Mouse (Mus musculus): Measurements from ENCODE around the gene Nfkbid. TPM values are rescaled to one million over a fixed set of nuclear protein-coding genes. Genes with fewer than 3 reads are reported as not detected.

Gene Nfkbid
- polyA plus RNA-seq, 1 experiment from 2014 or later = 1.3 TPM

GRCm38 (mm10) chr7:30399671-30400070 is 21.9 kb upstream of the Nfkbid start:
- Histone ChIP-seq H3K36me3 (ENCODE audit: control insufficient read depth, insufficient read depth, low read length) (no peaks in the 10 kb centered on the region), H3K4me1 (replicated peaks; ENCODE audit: control insufficient read depth, insufficient read depth, low read length) (no peaks in the 10 kb centered on the region), H3K27ac (ENCODE audit: low read depth, low read length) (no peak overlapping the region), H3K4me3 (ENCODE audit: low read depth, low read length) (no peak overlapping the region), H3K9me3 (ENCODE audit: control insufficient read depth, low read length) (no peaks in the 10 kb centered on the region), H3K4me2 (ENCODE audit: low read depth, low read length, severe bottlenecking) (no peak overlapping the region), H3K27me3 (ENCODE audit: control insufficient read depth, insufficient read depth, low read length) (no peaks in the 10 kb centered on the region), H3K9ac (ENCODE audit: low read length) (no peak overlapping the region)
- ATAC-seq (replicated peaks; ENCODE audit: low FRiP score) (no peak), DNase-seq (ENCODE audit: low spot score) (no peak)
- WGBS = 65% methylated on average over 7 of the region's 7 CpGs

GRCm38 (mm10) chr7:30402343-30402742 is 19.2 kb upstream of the Nfkbid start:
- 73% methylated on average over 4 of the region's 4 CpGs for WGBS
- no peaks in the 10 kb centered on the region for H3K27me3 ChIP-seq (ENCODE audit: control insufficient read depth, insufficient read depth, low read length)
- no peaks in the 10 kb centered on the region for H3K9me3 ChIP-seq (ENCODE audit: control insufficient read depth, low read length)
- no peak overlapping the region for H3K4me2 ChIP-seq (ENCODE audit: low read depth, low read length, severe bottlenecking)
- no peak for ATAC-seq (replicated peaks; ENCODE audit: low FRiP score)
- H3K4me3 ChIP-seq (ENCODE audit: low read depth, low read length) = no peak overlapping the region
- no peaks in the 10 kb centered on the region for H3K36me3 ChIP-seq (ENCODE audit: control insufficient read depth, insufficient read depth, low read length)
- H3K9ac ChIP-seq (ENCODE audit: low read length) = no peak overlapping the region
- H3K27ac ChIP-seq (ENCODE audit: low read depth, low read length) = no peak overlapping the region
- H3K4me1 ChIP-seq (replicated peaks; ENCODE audit: control insufficient read depth, insufficient read depth, low read length) = no peaks in the 10 kb centered on the region
- DNase-seq (ENCODE audit: low spot score) = no peak

- no peaks in the 10 kb centered on the region for H3K27me3 ChIP-seq (ENCODE audit: control insufficient read depth, insufficient read depth, low read length)
- no peak overlapping the region for H3K9ac ChIP-seq (ENCODE audit: low read length)
- DNase-seq (ENCODE audit: low spot score) (no peak), ATAC-seq (replicated peaks; ENCODE audit: low FRiP score) (no peak)
- H3K36me3 ChIP-seq (ENCODE audit: control insufficient read depth, insufficient read depth, low read length) = no peaks in the 10 kb centered on the region
- no peak overlapping the region for H3K4me2 ChIP-seq (ENCODE audit: low read depth, low read length, severe bottlenecking)
- H3K27ac ChIP-seq (ENCODE audit: low read depth, low read length) = no peak overlapping the region
- WGBS = 88% methylated on average over 3 of the region's 3 CpGs
- H3K4me3 ChIP-seq (ENCODE audit: low read depth, low read length) = no peak overlapping the region
- no peaks in the 10 kb centered on the region for H3K9me3 ChIP-seq (ENCODE audit: control insufficient read depth, low read length)
- H3K4me1 ChIP-seq (replicated peaks; ENCODE audit: control insufficient read depth, insufficient read depth, low read length) = no peaks in the 10 kb centered on the region
Observed at GRCm38 (mm10) chr7:30408639-30409038, 12.9 kb upstream of the Nfkbid start.

GRCm38 (mm10) chr7:30409789-30410188 is 11.7 kb upstream of the Nfkbid start:
- H3K27me3 ChIP-seq (ENCODE audit: control insufficient read depth, insufficient read depth, low read length) = no peaks in the 10 kb centered on the region
- H3K4me3 ChIP-seq (ENCODE audit: low read depth, low read length) = no peak overlapping the region
- H3K4me1 ChIP-seq (replicated peaks; ENCODE audit: control insufficient read depth, insufficient read depth, low read length) = no peaks in the 10 kb centered on the region
- WGBS = 85% methylated on average over 2 of the region's 2 CpGs
- DNase-seq (ENCODE audit: low spot score) (no peak), ATAC-seq (replicated peaks; ENCODE audit: low FRiP score) (no peak)
- H3K9me3 ChIP-seq (ENCODE audit: control insufficient read depth, low read length) = no peaks in the 10 kb centered on the region
- H3K9ac ChIP-seq (ENCODE audit: low read length) = no peak overlapping the region
- no peak overlapping the region for H3K4me2 ChIP-seq (ENCODE audit: low read depth, low read length, severe bottlenecking)
- H3K27ac ChIP-seq (ENCODE audit: low read depth, low read length) = no peak overlapping the region
- H3K36me3 ChIP-seq (ENCODE audit: control insufficient read depth, insufficient read depth, low read length) = no peaks in the 10 kb centered on the region

DNA sequence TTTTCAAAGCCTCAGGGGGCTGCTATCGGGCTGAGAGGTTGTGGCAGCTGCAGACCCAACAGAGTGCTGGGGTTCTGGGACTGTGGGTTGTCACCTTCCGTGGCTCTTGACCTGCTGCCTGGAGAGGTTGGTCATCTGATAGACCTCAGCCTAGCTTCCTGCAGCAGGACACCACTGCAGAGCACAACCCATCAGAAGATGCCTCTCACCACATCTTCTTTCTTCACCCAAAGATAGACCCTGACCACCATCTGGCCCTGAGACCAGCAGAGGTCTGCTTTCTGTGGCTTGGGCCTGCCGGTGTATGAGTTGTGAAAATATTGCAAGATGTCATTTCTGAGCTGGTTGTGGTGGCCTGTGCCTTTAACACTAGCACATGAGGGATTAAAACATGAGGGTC is 10.5 kb upstream of the Nfkbid start:
- ATAC-seq (replicated peaks; ENCODE audit: low FRiP score) (no peak), DNase-seq (ENCODE audit: low spot score) (no peak)
- Histone ChIP-seq H3K4me2 (ENCODE audit: low read depth, low read length, severe bottlenecking) (no peak overlapping the region), H3K9me3 (ENCODE audit: control insufficient read depth, low read length) (no peaks in the 10 kb centered on the region), H3K27ac (ENCODE audit: low read depth, low read length) (no peak overlapping the region), H3K36me3 (ENCODE audit: control insufficient read depth, insufficient read depth, low read length) (no peaks in the 10 kb centered on the region), H3K4me1 (replicated peaks; ENCODE audit: control insufficient read depth, insufficient read depth, low read length) (no peaks in the 10 kb centered on the region), H3K9ac (ENCODE audit: low read length) (no peak overlapping the region), H3K4me3 (ENCODE audit: low read depth, low read length) (no peak overlapping the region), H3K27me3 (ENCODE audit: control insufficient read depth, insufficient read depth, low read length) (no peaks in the 10 kb centered on the region)
- 80% methylated on average over 3 of the region's 3 CpGs for WGBS

GRCm38 (mm10) chr7:30412735-30413147 is 8.8 kb upstream of the Nfkbid start:
- Histone ChIP-seq H3K4me3 (ENCODE audit: low read depth, low read length) (no peak overlapping the region), H3K4me2 (ENCODE audit: low read depth, low read length, severe bottlenecking) (no peak overlapping the region), H3K36me3 (ENCODE audit: control insufficient read depth, insufficient read depth, low read length) (no peaks in the 10 kb centered on the region), H3K27me3 (ENCODE audit: control insufficient read depth, insufficient read depth, low read length) (no peaks in the 10 kb centered on the region), H3K9ac (ENCODE audit: low read length) (no peak overlapping the region), H3K9me3 (ENCODE audit: control insufficient read depth, low read length) (no peaks in the 10 kb centered on the region), H3K27ac (ENCODE audit: low read depth, low read length) (no peak overlapping the region), H3K4me1 (replicated peaks; ENCODE audit: control insufficient read depth, insufficient read depth, low read length) (no peaks in the 10 kb centered on the region)
- no peak for DNase-seq (ENCODE audit: low spot score)
- 66% methylated on average over 4 of the region's 4 CpGs for WGBS
- ATAC-seq (replicated peaks; ENCODE audit: low FRiP score) = no peak

DNA sequence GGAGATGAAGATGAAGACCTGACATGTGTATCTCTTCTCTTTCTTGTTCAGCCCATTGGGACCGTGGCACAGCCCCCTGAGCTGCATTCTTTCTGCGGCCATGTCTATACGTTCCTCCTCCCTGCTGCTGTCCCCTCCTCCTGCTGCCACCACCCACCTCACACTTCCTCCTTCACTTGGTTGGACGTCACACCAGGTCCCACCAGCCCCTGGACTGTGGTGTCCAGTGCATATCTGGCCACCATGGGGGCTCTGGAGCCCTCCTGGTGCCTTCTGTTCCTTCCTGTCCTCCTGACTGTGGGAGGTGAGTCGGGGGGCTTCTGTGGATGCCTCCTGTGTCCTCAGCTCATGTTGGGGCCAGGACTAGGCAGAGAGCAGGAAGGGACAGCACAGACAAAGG is 7.9 kb upstream of the Nfkbid start, which contains the start of gene Tyrobp:
Gene Tyrobp (plus strand): TSS at position 165 of the 400 bp plus-strand sequence.
- Histone ChIP-seq H3K4me1 (replicated peaks; ENCODE audit: control insufficient read depth, insufficient read depth, low read length) (no peaks in the 10 kb centered on the region), H3K9ac (ENCODE audit: low read length) (no peak within 1 kb of the TSS), H3K36me3 (ENCODE audit: control insufficient read depth, insufficient read depth, low read length) (no peaks in the 10 kb centered on the region), H3K4me2 (ENCODE audit: low read depth, low read length, severe bottlenecking) (no peak within 1 kb of the TSS), H3K27ac (ENCODE audit: low read depth, low read length) (no peak within 1 kb of the TSS), H3K9me3 (ENCODE audit: control insufficient read depth, low read length) (no peaks in the 10 kb centered on the region), H3K27me3 (ENCODE audit: control insufficient read depth, insufficient read depth, low read length) (no peaks in the 10 kb centered on the region), H3K4me3 (ENCODE audit: low read depth, low read length) (no peak within 1 kb of the TSS)
- no peak for ATAC-seq (replicated peaks; ENCODE audit: low FRiP score)
- 79% methylated on average over 5 of the region's 5 CpGs for WGBS
- no peak for DNase-seq (ENCODE audit: low spot score)

- H3K4me3 ChIP-seq (ENCODE audit: low read depth, low read length) = no peak overlapping the region
- no peak overlapping the region for H3K27ac ChIP-seq (ENCODE audit: low read depth, low read length)
- DNase-seq (ENCODE audit: low spot score) = no peak
- H3K9ac ChIP-seq (ENCODE audit: low read length) = no peak overlapping the region
- WGBS = 82% methylated on average over 9 of the region's 9 CpGs
- no peaks in the 10 kb centered on the region for H3K9me3 ChIP-seq (ENCODE audit: control insufficient read depth, low read length)
- no peaks in the 10 kb centered on the region for H3K27me3 ChIP-seq (ENCODE audit: control insufficient read depth, insufficient read depth, low read length)
- peaks cover 6% of the 10 kb centered on the region; the same call in 1 of the 2 replicates for H3K4me1 ChIP-seq (replicated peaks; ENCODE audit: control insufficient read depth, insufficient read depth, low read length)
- no peaks in the 10 kb centered on the region for H3K36me3 ChIP-seq (ENCODE audit: control insufficient read depth, insufficient read depth, low read length)
- H3K4me2 ChIP-seq (ENCODE audit: low read depth, low read length, severe bottlenecking) = no peak overlapping the region
- no peak for ATAC-seq (replicated peaks; ENCODE audit: low FRiP score)
Observed at GRCm38 (mm10) chr7:30417856-30418255, 3.7 kb upstream of the Nfkbid start.

DNA sequence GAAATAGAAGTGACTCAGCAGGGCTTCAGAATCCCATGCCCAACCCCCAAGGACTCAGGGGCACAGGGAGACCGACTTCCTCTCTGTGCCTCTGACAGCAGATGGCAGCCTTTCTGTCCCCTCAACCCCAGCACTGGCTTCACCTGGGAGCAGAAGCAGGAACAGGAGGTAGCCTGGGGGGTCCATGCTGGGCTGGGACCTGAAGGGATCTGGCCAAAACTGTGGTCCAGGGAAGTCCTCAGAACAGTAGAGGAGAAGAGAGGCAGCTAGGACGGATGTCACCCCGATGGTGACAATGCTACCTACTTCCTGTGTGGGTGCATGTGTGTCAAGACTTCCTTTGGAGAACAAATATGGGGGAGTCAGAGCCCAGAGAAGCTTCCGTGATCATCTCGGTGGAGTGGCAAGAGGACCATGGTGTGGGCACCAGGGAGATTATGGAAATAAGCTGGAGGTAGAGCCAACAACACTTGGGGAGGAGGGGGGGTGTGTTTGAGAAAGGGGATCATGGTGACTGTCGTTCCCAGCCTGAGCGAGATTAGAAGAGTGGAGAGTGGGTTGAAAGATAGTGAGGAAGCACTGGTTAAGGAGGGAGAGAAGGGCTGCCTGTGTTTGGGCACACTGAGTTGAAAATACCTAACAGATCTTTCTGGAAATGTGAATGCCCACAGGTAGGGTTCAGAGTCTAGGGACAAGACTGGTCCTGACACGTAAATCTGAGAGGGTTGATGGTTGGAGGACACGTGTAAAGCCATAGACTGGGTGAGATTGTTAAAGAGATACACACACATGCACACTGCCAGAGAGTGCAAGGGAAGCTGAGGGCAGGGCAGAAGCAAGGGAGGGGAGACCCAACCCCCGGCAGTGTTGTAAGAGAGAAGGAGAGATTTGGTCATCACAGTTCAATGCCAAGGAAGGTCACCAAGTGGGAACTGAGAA is 1.7 kb upstream of the Nfkbid start, which contains the start of gene Hcst:
Gene Hcst (minus strand): TSS at position 294 of the 939 bp plus-strand sequence.
- ATAC-seq (replicated peaks; ENCODE audit: low FRiP score) = no peak
- H3K4me1 ChIP-seq (replicated peaks; ENCODE audit: control insufficient read depth, insufficient read depth, low read length) = peaks cover 7% of the 10 kb centered on the region; the same call in 1 of the 2 replicates

More for the DNA sequence above, 1.7 kb upstream of the Nfkbid start, which contains the start of gene Hcst:
- no peak within 1 kb of the TSS for H3K4me3 ChIP-seq (ENCODE audit: low read depth, low read length)
- no peaks in the 10 kb centered on the region for H3K27me3 ChIP-seq (ENCODE audit: control insufficient read depth, insufficient read depth, low read length)
- H3K27ac ChIP-seq (ENCODE audit: low read depth, low read length) = no peak within 1 kb of the TSS
- WGBS = 78% methylated on average over 10 of the region's 10 CpGs
- no peak within 1 kb of the TSS for H3K4me2 ChIP-seq (ENCODE audit: low read depth, low read length, severe bottlenecking)
- H3K36me3 ChIP-seq (ENCODE audit: control insufficient read depth, insufficient read depth, low read length) = no peaks in the 10 kb centered on the region
- no peaks in the 10 kb centered on the region for H3K9me3 ChIP-seq (ENCODE audit: control insufficient read depth, low read length)
- no peak for DNase-seq (ENCODE audit: low spot score)
- H3K9ac ChIP-seq (ENCODE audit: low read length) = no peak within 1 kb of the TSS

All from forebrain, embryonic 11.5 days (tissue).